Mouse (Mus musculus) midbrain, embryonic 14.5 days (tissue): Measurements from ENCODE around the gene Serpina3g. TPM values are rescaled to one million over a fixed set of nuclear protein-coding genes. Genes with fewer than 3 reads are reported as not detected.

Experiments
- polyA plus RNA-seq: library from polyadenylated mRNA; unstranded; fragments of >200 nt; fragmentation: Nextera tagmentation; extraction: Ambion mirVana; gene quantifications from 2 replicates; pipeline ENCODE4 v1.2.1, GENCODE M21; 2014

The Serpina3g gene
- polyA plus RNA-seq, 1 experiment from 2014 or later: 1.5 TPM

Other genes with a start within 250 kb of the Serpina3g start
- not detected in 2 replicates for gene Serpina11, start 246.3 kb upstream of the Serpina3g start, polyA plus RNA-seq
- not detected in 2 replicates for gene Serpina9, start 222.5 kb upstream of the Serpina3g start, polyA plus RNA-seq
- gene Serpina12, start 191.8 kb upstream of the Serpina3g start, polyA plus RNA-seq: not detected in 2 replicates
- not detected in 2 replicates for gene Serpina5, start 135.1 kb upstream of the Serpina3g start, polyA plus RNA-seq
- gene Serpina3a, start 123.5 kb upstream of the Serpina3g start, polyA plus RNA-seq: not detected in 2 replicates
- not detected in 2 replicates for gene Serpina3b, start 108.2 kb upstream of the Serpina3g start, polyA plus RNA-seq
- not detected in 2 replicates for gene Serpina3c, start 82.4 kb upstream of the Serpina3g start, polyA plus RNA-seq
- 0.43 TPM in 1 of 2 replicates, not detected in the other for gene Serpina3f, start 21.7 kb upstream of the Serpina3g start, polyA plus RNA-seq
- gene Serpina3i, start 26.9 kb downstream of the Serpina3g start, polyA plus RNA-seq: not detected in 2 replicates
- gene Serpina3j, start 78.3 kb downstream of the Serpina3g start, polyA plus RNA-seq: not detected in 2 replicates
- gene Serpina3k, start 102.2 kb downstream of the Serpina3g start, polyA plus RNA-seq: not detected in 2 replicates
- not detected in 2 replicates for gene Serpina3m, start 102.2 kb downstream of the Serpina3g start, polyA plus RNA-seq
- gene Serpina3n, start 170.5 kb downstream of the Serpina3g start, polyA plus RNA-seq: 0.16 and 0.24 TPM in 2 replicates
- not detected in 2 replicates for gene Gsc, start 237.1 kb downstream of the Serpina3g start, polyA plus RNA-seq